Mouse (Mus musculus): ENCODE results near the gene Irf2bp2.

- TF ChIP-seq POLR2A (IDR thresholded peaks at IDR 0.05; ENCODE audit: borderline replicate concordance, insufficient read depth, low read length) (no peak), CTCF (IDR thresholded peaks at IDR 0.05; ENCODE audit: borderline replicate concordance, insufficient read depth, low read depth, low read length) (no peak)
Observed at GRCm38 (mm10) chr8:126600816-126601243, 7.0 kb upstream of the Irf2bp2 start.
